ENCODE assay signal across 9 mouse cellular contexts in the genomic region with DNA sequence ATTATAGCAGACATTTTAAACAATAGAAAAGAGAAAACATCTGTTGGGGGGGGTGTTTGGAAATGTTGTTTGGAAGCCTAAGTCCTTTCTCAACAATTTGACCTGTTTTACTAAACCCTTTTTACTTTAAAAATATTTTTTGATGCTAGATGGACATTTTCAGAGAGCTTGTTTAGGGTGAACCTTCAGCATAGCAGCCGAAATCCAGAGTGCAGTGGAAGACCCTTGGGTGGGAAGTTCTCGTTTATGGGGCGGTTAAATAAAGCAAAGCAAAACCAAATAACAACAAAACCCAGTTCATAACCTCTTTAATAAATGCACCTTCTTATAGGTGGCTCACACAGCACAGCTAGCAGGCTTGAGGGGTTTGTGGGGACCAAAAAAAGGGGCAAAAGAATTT.
DNase-seq lines count a peak whose midpoint lies in the region; ATAC-seq and TF ChIP-seq lines count a peak whose summit lies in the region.
"Had no signal": no experiment of that assay in that cellular context is flagged by ENCODE, and none has a peak within 500 bp of the region (broad histone marks: within the 10 kb centered on the region; RNA-seq: fewer than 3 reads in every experiment).

No protein-coding gene starts in this region.

- intact Hi-C loops in heart, postnatal 25 days (cut with DNase I): loop anchor here (2.0 kb wide), 1 partner anchor 62 kb away; no protein-coding TSS in a partner anchor

- peaks cover 87% of the 10 kb centered on the region for H3K79me3 ChIP-seq in C2C12 (ENCODE audit: low read depth)

- H3K36me3 ChIP-seq in heart, embryonic 13.5 days: peaks cover 24% of the 10 kb centered on the region
- H3K36me3 ChIP-seq in C2C12 (ENCODE audit: control insufficient read depth, insufficient read depth): peaks cover 55% of the 10 kb centered on the region
- H3K36me3 ChIP-seq in forebrain, embryonic 14.5 days (ENCODE audit: control insufficient read depth, insufficient read depth, low read length): peaks cover 21% of the 10 kb centered on the region
- no peaks in the 10 kb centered on the region for H3K36me3 ChIP-seq in liver, embryonic 16.5 days (ENCODE audit: control insufficient read depth, insufficient read depth)

- DNase-seq in heart, postnatal 25 days (ENCODE audit: low spot score): no peak
- DNase-seq in forebrain, embryonic 14.5 days (ENCODE audit: low spot score): no peak
- no peak for DNase-seq in frontal cortex, postnatal 10 days (ENCODE audit: low spot score in 2 of 2)
- no peak for DNase-seq in layer of hippocampus, adult 18-20 months (ENCODE audit: low spot score in 2 of 2)
- DNase-seq in natural killer cell, adult 2 months (ENCODE audit: low spot score in 2 of 2): no peak

- H3K4me3 ChIP-seq in heart, embryonic 13.5 days: peak overlapping the region; percentile 89
- peak overlapping the region; percentile 99 for H3K4me3 ChIP-seq in C2C12 (ENCODE audit: insufficient read depth, poor library complexity, severe bottlenecking)
- H3K4me3 ChIP-seq in forebrain, embryonic 14.5 days (ENCODE audit: low read depth, low read length): peak overlapping the region; percentile 93
- peak overlapping the region; percentile 53 for H3K4me3 ChIP-seq in liver, embryonic 16.5 days (ENCODE audit: low read depth, low read length)

- peak overlapping the region; percentile 90 for H3K4me2 ChIP-seq in heart, embryonic 13.5 days
- H3K4me2 ChIP-seq in forebrain, embryonic 14.5 days (ENCODE audit: low read length): peak overlapping the region; percentile 85
- no peak overlapping the region for H3K4me2 ChIP-seq in liver, embryonic 16.5 days (ENCODE audit: low read depth, low read length)

- peaks cover 99% of the 10 kb centered on the region for H3K79me2 ChIP-seq in C2C12 (ENCODE audit: control insufficient read depth, insufficient read depth)

- no peak for ATAC-seq in heart, embryonic 13.5 days (ENCODE audit: extremely low read depth, insufficient number of reproducible peaks, low FRiP score, low TSS enrichment)
- no peak for ATAC-seq in forebrain, embryonic 14.5 days
- ATAC-seq in liver, embryonic 16.5 days (ENCODE audit: low read depth): no peak

- H3K4me1 ChIP-seq in heart, embryonic 13.5 days: peaks cover 43% of the 10 kb centered on the region
- peaks cover 52% of the 10 kb centered on the region for H3K4me1 ChIP-seq in forebrain, embryonic 14.5 days (ENCODE audit: control insufficient read depth, insufficient read depth, low read length)
- no peaks in the 10 kb centered on the region for H3K4me1 ChIP-seq in liver, embryonic 16.5 days (ENCODE audit: control insufficient read depth, low read depth, low read length)

- H3K9ac ChIP-seq in heart, embryonic 13.5 days: peak overlapping the region; percentile 98
- H3K9ac ChIP-seq in forebrain, embryonic 14.5 days (ENCODE audit: low read length): peak overlapping the region; percentile 100
- no peak overlapping the region for H3K9ac ChIP-seq in liver, embryonic 16.5 days (ENCODE audit: low read depth, low read length)

- peak overlapping the region; percentile 98 for H3ac ChIP-seq in C2C12 (ENCODE audit: control insufficient read depth, insufficient read length, low read depth)

- no peak overlapping the region for H3K27ac ChIP-seq in heart, embryonic 13.5 days (replicated peaks)
- H3K27ac ChIP-seq in forebrain, embryonic 14.5 days (ENCODE audit: low read depth, low read length): peak overlapping the region; percentile 99; the same call in 1 of the 2 replicates
- no peak overlapping the region for H3K27ac ChIP-seq in liver, embryonic 16.5 days (ENCODE audit: low read length)

- 83% methylated on average over 3 of the region's 3 CpGs for WGBS in heart, embryonic 13.5 days
- 43% methylated on average over 3 of the region's 3 CpGs for WGBS in forebrain, embryonic 14.5 days
- WGBS in liver, embryonic 16.5 days (ENCODE audit: insufficient replicate concordance): 67% methylated on average over 3 of the region's 3 CpGs

- TF ChIP-seq CTCF in C2C12 (IDR thresholded peaks at IDR 0.05; ENCODE audit: control insufficient read depth, insufficient read depth, insufficient read length): no peak

- H3K9me3 ChIP-seq in heart, embryonic 13.5 days: no peaks in the 10 kb centered on the region
- H3K9me3 ChIP-seq in forebrain, embryonic 14.5 days (replicated peaks; ENCODE audit: control insufficient read depth, low read length): no peaks in the 10 kb centered on the region
- no peaks in the 10 kb centered on the region for H3K9me3 ChIP-seq in liver, embryonic 16.5 days (replicated peaks; ENCODE audit: control insufficient read depth, low read length)

- peaks cover 60% of the 10 kb centered on the region for H3K27me3 ChIP-seq in heart, embryonic 13.5 days (replicated peaks)
- no peaks in the 10 kb centered on the region for H3K27me3 ChIP-seq in C2C12 (ENCODE audit: control insufficient read depth, insufficient read depth, insufficient read length)
- H3K27me3 ChIP-seq in forebrain, embryonic 14.5 days (replicated peaks; ENCODE audit: control insufficient read depth, insufficient read depth, low read length): 0 out of 2 replicates have a peak, but pooled peaks cover 4% of the 10 kb centered on the region
- H3K27me3 ChIP-seq in liver, embryonic 16.5 days (ENCODE audit: control insufficient read depth, insufficient read depth, low read depth, low read length): peaks cover 54% of the 10 kb centered on the region
- H3K27me3 ChIP-seq: CH12.LX had no signal

TF ChIP-seq in C2C12, 6 proteins besides CTCF, POLR2A, EP300 and RAD21:
- TF ChIP-seq MYOG (IDR thresholded peaks at IDR 0.05; ENCODE audit: control insufficient read depth, extremely low read depth, insufficient read length): no peak
- TF ChIP-seq FOSL1 (IDR thresholded peaks at IDR 0.05; ENCODE audit: insufficient read depth, low read length, poor library complexity, severe bottlenecking): no peak
- no peak for TF ChIP-seq CEBPB (IDR thresholded peaks at IDR 0.05; ENCODE audit: low read depth)
- TF ChIP-seq MAX (IDR thresholded peaks at IDR 0.05): no peak
- TF ChIP-seq USF1 (IDR thresholded peaks at IDR 0.05; ENCODE audit: low read depth): no peak
- TF ChIP-seq MYOD1 (IDR thresholded peaks at IDR 0.05; ENCODE audit: control insufficient read depth, insufficient read length, low read depth): no peak
